Mouse (Mus musculus) heart, adult 11 months (tissue): ENCODE measurements around the gene Elfn2.

Experiments used
- DNase-seq: peaks from one replicate; pipeline ENCODE4 v3.0.0; 2022

The Elfn2 gene

GRCm38 (mm10) chr15:78718290-78719250, at the start of gene Elfn2:
TSS of gene Elfn2 (minus strand) at chr15:78718771.
- no peak for DNase-seq

GRCm38 (mm10) chr15:78763704-78764103, 45.1 kb upstream of the Elfn2 start:
- no peak for DNase-seq

GRCm38 (mm10) chr15:78763210-78763609, 44.6 kb upstream of the Elfn2 start:
- DNase-seq: no peak

GRCm38 (mm10) chr15:78761112-78761511, 42.5 kb upstream of the Elfn2 start:
- DNase-seq: no peak

- no peak for DNase-seq
These were observed 39.6 kb upstream of the Elfn2 start for GRCm38 (mm10) chr15:78758132-78758531.

GRCm38 (mm10) chr15:78755966-78756725, 37.6 kb upstream of the Elfn2 start:
- no peak for DNase-seq

GRCm38 (mm10) chr15:78755226-78755625, 36.7 kb upstream of the Elfn2 start:
- no peak for DNase-seq

- DNase-seq: no peak
These were observed 35.6 kb upstream of the Elfn2 start for GRCm38 (mm10) chr15:78754144-78754543.

- DNase-seq: no peak
These were observed 34.4 kb upstream of the Elfn2 start for GRCm38 (mm10) chr15:78752991-78753390.

- no peak for DNase-seq
These were observed 32.2 kb upstream of the Elfn2 start for GRCm38 (mm10) chr15:78750608-78751350.

- DNase-seq: no peak
These were observed 31.3 kb upstream of the Elfn2 start for GRCm38 (mm10) chr15:78749855-78750254.

- DNase-seq: peak; percentile 95
These were observed 25.6 kb upstream of the Elfn2 start for GRCm38 (mm10) chr15:78744206-78744605.

- DNase-seq: no peak
These were observed 24.3 kb upstream of the Elfn2 start for GRCm38 (mm10) chr15:78742831-78743230.

GRCm38 (mm10) chr15:78740662-78741061, 22.1 kb upstream of the Elfn2 start:
- no peak for DNase-seq

- no peak for DNase-seq
These were observed 18.6 kb upstream of the Elfn2 start for GRCm38 (mm10) chr15:78737146-78737545.

GRCm38 (mm10) chr15:78736681-78737100, 18.1 kb upstream of the Elfn2 start:
- DNase-seq: peak; percentile 87

- no peak for DNase-seq
These were observed 17.6 kb upstream of the Elfn2 start for GRCm38 (mm10) chr15:78736181-78736579.

GRCm38 (mm10) chr15:78735431-78736180, 17.0 kb upstream of the Elfn2 start:
- no peak for DNase-seq

- DNase-seq: no peak
These were observed 13.3 kb upstream of the Elfn2 start for GRCm38 (mm10) chr15:78731830-78732229.

GRCm38 (mm10) chr15:78730315-78731049, 11.9 kb upstream of the Elfn2 start:
- no peak for DNase-seq

GRCm38 (mm10) chr15:78726697-78727096, 8.1 kb upstream of the Elfn2 start:
- no peak for DNase-seq

GRCm38 (mm10) chr15:78720532-78720931, 2.0 kb upstream of the Elfn2 start:
- peak; percentile 98 for DNase-seq
